Mouse (Mus musculus): Measurements from ENCODE around the gene Hyal2. TPM values are rescaled to one million over a fixed set of nuclear protein-coding genes. Genes with fewer than 3 reads are reported as not detected.

Hyal2 gene
- total RNA-seq, 2 experiments from 2014 or later: 20.8 to 28.4 TPM

- intact Hi-C loops (cut with DNase I): no loop called here
- peak; percentile 97 for DNase-seq
Observed at GRCm38 (mm10) chr9:107586974-107587832, 19.5 kb downstream of the Hyal2 start, which contains the start of gene Ifrd2. Gene Ifrd2 (plus strand): TSS chr9:107587642.

- intact Hi-C loops (cut with DNase I): no loop called here
- peak; percentile 39 for DNase-seq
Observed at GRCm38 (mm10) chr9:107587833-107588639, 20.3 kb downstream of the Hyal2 start.

GRCm38 (mm10) chr9:107590058-107590772, 22.5 kb downstream of the Hyal2 start:
- intact Hi-C loops (cut with DNase I): no loop called here

GRCm38 (mm10) chr9:107590773-107591060, 23.0 kb downstream of the Hyal2 start:
- intact Hi-C loops (cut with DNase I): no loop called here
- DNase-seq: no peak

More at GRCm38 (mm10) chr9:107590058-107590772, 22.5 kb downstream of the Hyal2 start:
- DNase-seq: no peak

GRCm38 (mm10) chr9:107593101-107593976, 25.6 kb downstream of the Hyal2 start:
- peak; percentile 84 for DNase-seq
- intact Hi-C loops (cut with DNase I): no loop called here

GRCm38 (mm10) chr9:107594281-107595062, 26.7 kb downstream of the Hyal2 start:
- intact Hi-C loops (cut with DNase I): no loop called here
- DNase-seq: no peak

- DNase-seq: no peak
- intact Hi-C loops (cut with DNase I): no loop called here
Observed at GRCm38 (mm10) chr9:107596619-107597569, 29.1 kb downstream of the Hyal2 start.

- intact Hi-C loops (cut with DNase I): no loop called here
- no peak for DNase-seq
Observed at GRCm38 (mm10) chr9:107598385-107598784, 30.6 kb downstream of the Hyal2 start.

GRCm38 (mm10) chr9:107599433-107599832, 31.7 kb downstream of the Hyal2 start:
- intact Hi-C loops (cut with DNase I): no loop called here
- DNase-seq: no peak

- peak; percentile 50 for DNase-seq
- intact Hi-C loops (cut with DNase I): loop anchor here (5.0 kb wide), 1 partner anchor 77 kb away; the partner anchor contains the start of gene Gnat1
Observed at GRCm38 (mm10) chr9:107599842-107600241, 32.1 kb downstream of the Hyal2 start.

- DNase-seq: no peak
- intact Hi-C loops (cut with DNase I): loop anchor here (5.0 kb wide), 1 partner anchor 77 kb away; the partner anchor contains the start of gene Gnat1
Observed at GRCm38 (mm10) chr9:107600745-107601144, 33.0 kb downstream of the Hyal2 start.

GRCm38 (mm10) chr9:107601275-107601674, 33.5 kb downstream of the Hyal2 start:
- intact Hi-C loops (cut with DNase I): loop anchor here (5.0 kb wide), 1 partner anchor 76 kb away; the partner anchor contains the start of gene Gnat1
- DNase-seq: no peak

- intact Hi-C loops (cut with DNase I): loop anchor here (2.0 to 5.0 kb wide), 2 partner anchors 43 to 75 kb away; partner anchors contain the start of gene Gnat1
- peak; percentile 95 for DNase-seq
Observed at GRCm38 (mm10) chr9:107602068-107602648, 34.4 kb downstream of the Hyal2 start.

- intact Hi-C loops (cut with DNase I): loop anchor here (2.0 to 5.0 kb wide), 2 partner anchors 42 to 74 kb away; partner anchors contain the start of gene Gnat1
- DNase-seq: no peak
Observed at GRCm38 (mm10) chr9:107603251-107603650, 35.5 kb downstream of the Hyal2 start.

GRCm38 (mm10) chr9:107605041-107605661, 37.4 kb downstream of the Hyal2 start:
- no peak for DNase-seq
- intact Hi-C loops (cut with DNase I): no loop called here

- intact Hi-C loops (cut with DNase I): no loop called here
Observed at GRCm38 (mm10) chr9:107606591-107606990, 38.8 kb downstream of the Hyal2 start.

GRCm38 (mm10) chr9:107607036-107607435, 39.3 kb downstream of the Hyal2 start:
- no peak for DNase-seq
- intact Hi-C loops (cut with DNase I): no loop called here

More at GRCm38 (mm10) chr9:107606591-107606990, 38.8 kb downstream of the Hyal2 start:
- no peak for DNase-seq
